Mouse (Mus musculus): ENCODE results near the gene Tigd3. TPM values are rescaled to one million over a fixed set of nuclear protein-coding genes. Genes with fewer than 3 reads are reported as not detected.
A peak's percentile ranks its signal among the peaks of the same experiment; 100 is the strongest.

Gene Tigd3
- polyA plus RNA-seq, 1 experiment, result 1.1 TPM

DNA sequence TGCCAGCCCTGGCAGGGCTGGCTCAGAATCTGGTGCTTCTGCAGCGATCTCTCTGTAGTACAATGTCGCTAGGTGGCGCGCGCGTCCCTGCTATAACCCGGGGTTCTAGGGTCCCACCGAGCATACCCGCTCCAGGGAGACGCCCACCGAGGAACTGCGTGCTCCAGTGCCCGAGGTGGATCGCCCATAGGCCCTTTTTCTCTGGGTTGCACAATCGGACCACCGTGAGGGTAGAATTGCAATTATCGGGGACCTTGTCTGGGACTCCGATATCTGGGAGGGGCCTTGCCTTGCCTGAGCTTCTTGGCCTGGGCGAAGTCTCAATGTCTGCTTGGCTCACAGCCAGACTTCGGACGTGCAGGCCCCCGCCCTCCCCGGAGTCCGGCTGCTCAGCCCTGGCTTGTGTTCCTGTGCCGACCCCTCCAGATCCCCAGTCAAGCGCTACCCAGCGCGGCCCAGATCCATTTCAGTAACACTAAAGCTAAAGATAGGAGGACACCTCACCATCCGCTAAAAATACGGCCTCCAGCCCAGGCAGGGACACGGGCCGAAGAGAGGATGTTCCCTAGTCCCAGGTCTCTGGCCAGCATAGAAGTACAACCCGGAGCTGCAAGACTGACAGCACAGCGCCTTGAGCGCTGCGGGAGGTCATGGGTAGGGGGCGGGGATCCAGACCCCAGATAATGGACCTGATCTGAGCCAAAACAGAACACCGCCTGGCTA, 30.2 kb upstream of the Tigd3 start:
- DNase-seq (ENCODE audit: low read depth, low spot score), result no peak
- WGBS, result under 1% methylated on average over 38 of the region's 38 CpGs

DNA sequence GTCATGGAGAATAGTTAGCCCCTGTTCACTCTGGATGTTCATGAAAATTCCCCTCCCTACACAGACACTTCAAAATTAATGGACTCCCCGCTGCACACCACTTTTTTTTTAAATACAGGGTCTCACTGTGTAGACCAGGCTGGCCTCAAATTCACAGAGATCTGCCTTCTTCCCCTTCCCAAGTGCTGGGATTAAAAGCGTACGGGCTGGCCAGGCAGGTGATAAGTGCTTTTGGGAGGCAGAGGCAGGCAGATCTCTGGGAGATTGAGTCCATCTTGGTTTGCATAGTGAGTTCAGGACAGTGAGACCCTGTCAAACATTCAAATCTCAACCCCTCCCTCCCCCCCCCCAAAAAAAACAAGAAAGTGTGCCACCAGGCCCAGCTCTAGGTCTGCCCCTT, 29.0 kb upstream of the Tigd3 start:
- DNase-seq (ENCODE audit: low read depth, low spot score), result no peak
- WGBS, result 95% methylated on average over 3 of the region's 3 CpGs

DNA sequence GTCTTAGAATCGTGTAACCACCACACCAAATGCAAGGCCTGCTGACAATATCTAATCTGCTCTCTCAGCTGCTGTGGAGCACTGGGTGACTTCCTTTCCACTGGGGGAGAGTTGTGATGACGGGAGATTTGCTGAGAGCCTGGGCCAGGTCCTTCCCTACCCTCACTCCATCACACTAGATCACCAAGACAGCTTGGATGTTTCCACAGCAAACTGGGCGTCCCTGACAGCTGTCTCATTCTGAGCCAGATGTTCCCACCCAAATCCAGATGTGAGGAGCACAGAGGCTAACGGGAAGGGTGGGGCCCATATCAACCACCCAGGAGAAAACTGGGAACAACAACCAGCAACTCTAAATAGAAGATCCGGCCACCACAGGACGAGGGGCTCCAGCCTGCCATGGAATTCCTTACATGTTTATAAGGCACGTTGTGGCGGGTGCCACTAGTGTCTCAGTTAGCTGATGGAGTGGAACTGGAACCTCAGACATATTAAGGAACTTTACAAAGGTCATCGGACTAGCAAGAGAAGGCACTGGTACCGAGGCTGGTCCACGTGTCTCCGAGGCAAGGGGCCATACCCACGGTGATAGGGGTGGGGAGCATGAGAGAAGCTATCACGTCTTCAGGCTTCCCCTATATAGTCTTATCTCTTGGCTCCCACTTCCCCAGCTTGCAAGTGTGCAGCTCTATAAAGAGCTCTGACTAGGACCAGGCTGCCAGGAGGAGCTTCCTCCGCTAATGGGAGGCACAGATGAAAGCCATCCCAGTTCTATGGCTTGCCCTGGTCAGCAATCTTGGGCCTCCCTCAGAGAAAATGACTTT, 28.4 kb upstream of the Tigd3 start:
- no peak for DNase-seq (ENCODE audit: low read depth, low spot score)
- 67% methylated on average over 15 of the region's 15 CpGs for WGBS

DNA sequence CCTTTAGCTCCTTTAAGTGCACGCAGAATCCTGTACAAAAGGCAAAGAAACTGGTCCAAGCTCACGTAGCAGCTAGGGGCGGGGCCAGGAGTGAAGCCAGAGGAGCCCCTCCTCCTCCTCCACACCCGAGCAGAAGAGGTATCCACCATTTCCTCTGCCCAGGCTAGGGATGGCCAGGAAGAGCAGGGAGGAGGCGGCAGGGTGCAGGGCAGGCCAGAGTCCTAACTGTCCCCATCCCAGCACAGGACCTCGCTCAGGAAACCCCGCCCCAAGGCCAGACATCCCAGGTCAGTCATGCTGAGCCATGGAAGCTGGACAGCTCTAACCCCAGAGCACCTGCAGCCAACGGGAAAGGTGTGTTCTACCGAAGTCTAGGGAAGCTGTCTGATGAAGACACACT, 27.8 kb upstream of the Tigd3 start:
- no peak for DNase-seq (ENCODE audit: low read depth, low spot score)
- WGBS, result 22% methylated on average over 9 of the region's 9 CpGs

DNA sequence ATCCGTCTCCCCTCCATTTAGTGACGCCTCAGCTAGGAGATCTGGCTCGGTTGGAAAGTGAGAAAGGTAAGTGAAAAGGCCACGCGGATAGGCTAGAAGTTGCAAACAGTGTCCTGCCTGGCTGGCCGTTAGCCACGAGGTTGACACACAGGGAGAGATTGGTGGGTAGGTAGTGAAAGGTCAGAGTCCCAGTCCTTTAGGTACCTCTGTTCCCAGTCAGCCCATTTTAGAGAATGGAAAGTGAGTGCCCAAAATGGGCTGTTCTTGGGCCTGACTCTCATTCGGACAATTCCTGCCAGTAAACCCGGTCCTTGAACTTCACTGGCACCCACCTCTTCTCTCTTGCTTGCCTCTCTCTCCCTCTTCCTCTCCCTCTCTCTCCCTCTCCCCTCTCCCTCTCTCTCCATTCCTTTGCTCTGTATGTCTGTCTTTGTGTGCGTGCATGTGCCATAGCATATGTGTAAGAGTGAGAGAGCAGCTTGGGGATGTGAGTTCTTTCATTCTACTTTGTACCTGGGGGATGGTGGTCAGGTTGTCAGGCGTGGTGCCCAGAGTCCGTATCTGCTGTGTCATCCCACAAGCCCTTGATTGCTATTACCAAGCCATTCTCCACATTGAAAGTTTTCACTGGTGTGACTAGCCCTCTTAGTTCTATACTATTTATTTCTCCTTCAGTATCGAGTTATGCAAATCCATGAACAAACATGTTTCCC, 19.2 kb upstream of the Tigd3 start, which contains the start of gene Dpf2:
TSS of gene Dpf2 (minus strand) at position 4 of the 713 bp plus-strand sequence.
- WGBS, result 8% methylated on average over 13 of the region's 13 CpGs
- no peak for DNase-seq (ENCODE audit: low read depth, low spot score)

DNA sequence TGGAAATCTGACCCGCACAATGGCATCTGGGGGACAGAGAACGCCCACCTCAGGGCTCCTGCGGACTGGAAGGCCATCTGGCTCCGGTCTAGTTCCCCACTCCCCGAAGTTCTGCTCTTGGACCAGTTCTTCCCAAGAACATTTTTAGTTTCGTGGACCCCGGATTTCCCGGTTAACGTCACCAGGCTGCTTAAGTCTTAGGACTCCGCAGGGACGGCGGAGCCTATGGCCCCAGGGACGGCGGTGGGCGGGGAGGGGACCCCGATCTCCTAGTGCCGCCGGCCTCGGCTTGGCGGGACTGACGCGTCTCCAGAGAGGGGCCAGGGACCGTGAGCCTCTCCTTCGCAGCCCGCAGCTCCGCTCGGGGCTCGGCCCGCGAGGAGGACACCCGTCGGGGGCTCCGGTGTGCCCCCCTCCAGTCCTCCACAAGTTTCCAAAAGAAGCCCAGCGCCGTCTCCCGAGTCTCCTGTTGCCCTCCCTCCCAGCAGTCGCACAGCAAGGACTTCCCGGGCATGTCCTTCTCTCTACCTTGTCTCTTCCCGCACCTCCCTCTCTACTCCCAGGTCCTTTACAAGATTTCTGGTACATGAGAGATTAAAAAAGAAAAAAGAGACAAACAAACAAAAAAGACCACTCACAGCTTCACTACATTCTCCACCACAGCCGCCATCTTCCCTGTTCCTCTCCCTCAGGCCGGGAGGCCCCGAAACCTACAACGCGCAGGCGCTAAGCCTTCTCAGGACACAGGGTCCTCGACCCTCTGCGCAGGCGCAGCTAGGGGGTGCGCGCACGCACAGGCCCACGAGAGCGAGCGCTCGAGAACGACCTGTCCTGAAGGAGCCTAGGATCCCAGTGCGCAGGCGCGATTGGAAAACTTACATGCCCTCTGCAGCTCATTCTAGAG, 18.4 kb upstream of the Tigd3 start:
- DNase-seq (ENCODE audit: low read depth, low spot score), result peak; percentile 99
- under 1% methylated on average over 59 of the region's 59 CpGs for WGBS

DNA sequence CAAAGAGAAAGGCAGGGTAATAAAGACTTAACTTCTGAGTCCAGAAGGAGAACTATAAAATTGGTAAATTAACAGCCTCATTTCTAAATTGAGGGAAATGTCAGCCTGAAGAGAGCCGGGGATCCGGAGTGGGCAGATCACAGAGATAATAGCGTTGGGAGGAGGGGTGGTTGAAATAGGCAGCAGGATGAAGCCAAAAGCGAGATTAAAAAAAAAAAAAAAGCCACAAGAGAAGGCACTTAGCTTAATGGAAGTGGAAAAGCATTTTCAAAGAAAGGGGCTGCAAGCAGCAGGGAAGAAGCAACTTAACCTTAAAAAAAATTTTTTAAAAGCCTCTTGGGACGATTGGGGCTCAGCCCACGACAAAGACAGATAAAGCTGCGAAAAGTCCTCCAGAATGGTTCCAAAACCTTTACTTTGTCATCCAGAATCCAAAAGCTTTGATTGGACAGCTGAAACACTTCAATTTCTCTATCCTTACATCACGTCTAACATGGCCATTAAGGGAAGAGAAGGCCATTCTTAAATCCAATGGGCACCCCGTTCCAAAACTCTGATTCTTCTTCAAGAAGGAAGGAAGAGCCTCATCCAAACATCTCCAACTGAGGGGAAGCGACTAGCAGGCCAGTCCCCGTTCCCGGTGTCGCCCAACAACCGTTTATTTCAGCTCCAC, 17.6 kb upstream of the Tigd3 start:
- no peak for DNase-seq (ENCODE audit: low read depth, low spot score)
- 2% methylated on average over 14 of the region's 14 CpGs for WGBS

DNA sequence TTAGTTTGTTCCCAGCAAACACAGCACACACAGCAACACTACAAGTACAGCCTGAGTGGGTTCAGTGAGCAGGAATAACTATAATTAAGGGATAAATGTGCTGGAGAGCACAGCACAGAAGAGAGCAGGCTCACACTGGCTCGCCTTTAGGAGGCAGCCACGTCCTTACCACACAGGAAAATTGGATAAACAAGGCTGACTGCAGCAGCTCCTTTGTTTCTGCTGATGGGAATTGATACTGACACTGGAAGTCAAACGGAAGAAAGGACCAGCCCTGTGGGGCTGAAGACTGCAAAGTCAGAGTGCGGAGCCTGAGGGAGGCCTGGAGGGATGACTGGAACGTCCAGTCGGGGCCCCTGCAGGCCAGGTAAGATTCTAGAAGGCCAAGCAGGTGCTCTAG, 16.3 kb upstream of the Tigd3 start:
- DNase-seq (ENCODE audit: low read depth, low spot score), result no peak
- 47% methylated on average over 6 of the region's 6 CpGs for whole genome bisulfite sequencing

DNA sequence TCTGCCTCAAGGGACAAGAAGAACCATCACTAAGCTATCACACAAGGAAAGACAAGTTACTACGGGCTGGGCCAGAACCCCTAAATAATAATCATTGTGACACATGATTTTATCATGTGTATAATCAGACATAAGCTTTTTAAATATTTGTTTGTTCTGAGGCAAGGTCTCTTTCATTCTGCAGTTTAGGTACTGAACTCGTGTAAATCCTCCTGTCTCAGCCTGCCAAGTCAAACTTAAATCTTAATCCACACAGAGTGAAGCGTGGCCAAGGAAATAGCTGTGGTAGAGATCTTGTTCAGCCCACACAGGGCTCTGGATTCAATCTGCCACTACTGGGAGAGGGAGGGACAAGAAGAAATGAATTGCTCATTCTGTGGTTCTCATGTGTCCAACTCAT, 13.3 kb upstream of the Tigd3 start:
- DNase-seq (ENCODE audit: low read depth, low spot score), result no peak
- 50% methylated on average over 3 of the region's 3 CpGs for WGBS

DNA sequence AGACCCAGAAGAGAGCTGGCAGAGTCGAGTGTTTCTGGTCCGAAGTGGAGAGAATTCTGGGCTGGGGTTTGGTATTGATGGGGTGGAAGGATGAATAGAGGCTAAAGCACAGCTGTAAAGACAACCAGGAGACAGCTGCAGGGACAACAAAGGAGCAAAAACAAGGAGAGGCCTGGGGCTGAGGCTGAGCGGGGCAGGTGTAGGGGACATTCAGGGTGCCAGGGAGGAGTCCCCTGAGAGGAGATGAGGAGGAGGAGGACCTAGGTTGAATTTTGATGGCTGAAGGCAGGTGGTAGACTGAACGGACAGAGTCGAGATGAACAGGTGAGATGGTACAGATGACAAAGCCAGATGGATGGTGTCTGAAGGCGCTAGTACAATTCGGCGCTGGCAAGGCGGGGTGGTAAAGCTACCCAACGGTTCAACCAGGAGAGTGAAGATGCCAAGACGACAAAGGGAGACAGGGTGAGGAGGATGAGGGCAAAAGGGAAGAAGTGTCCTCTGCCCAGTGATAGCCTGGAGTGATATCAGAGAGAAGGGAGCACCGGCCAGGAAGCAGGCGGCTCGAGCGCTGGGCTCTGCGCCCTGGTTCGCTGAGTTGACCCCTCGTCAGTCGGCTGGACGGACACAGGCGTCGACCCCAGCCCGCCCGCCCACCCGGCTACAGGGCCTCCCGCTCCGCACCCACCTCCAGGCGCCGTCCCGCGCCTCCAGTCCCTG, 507 bp downstream of the Tigd3 start:
- WGBS, result 9% methylated on average over 31 of the region's 31 CpGs
- DNase-seq (ENCODE audit: low read depth, low spot score), result no peak

DNA sequence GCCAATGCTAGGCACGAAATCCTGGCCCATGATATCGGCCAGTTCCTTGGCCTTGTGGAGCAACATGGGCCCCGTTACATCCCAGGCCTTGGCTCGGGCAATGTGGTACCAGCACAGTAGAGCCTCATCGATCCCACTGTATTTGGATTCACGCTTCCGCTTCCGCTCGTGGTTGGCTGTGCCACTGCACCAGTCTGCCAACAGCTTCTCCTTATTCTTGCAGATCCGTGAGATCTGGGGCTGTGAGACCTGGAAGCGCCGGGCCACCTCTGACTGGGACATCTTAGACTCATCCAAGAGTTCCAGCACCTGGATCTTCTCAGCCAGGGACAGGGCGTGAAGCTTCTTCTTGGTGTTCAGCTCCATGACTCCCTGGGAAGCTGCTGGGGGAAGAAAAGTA, 1.2 kb downstream of the Tigd3 start:
- WGBS, result 95% methylated on average over 13 of the region's 13 CpGs
- no peak for DNase-seq (ENCODE audit: low read depth, low spot score)

DNA sequence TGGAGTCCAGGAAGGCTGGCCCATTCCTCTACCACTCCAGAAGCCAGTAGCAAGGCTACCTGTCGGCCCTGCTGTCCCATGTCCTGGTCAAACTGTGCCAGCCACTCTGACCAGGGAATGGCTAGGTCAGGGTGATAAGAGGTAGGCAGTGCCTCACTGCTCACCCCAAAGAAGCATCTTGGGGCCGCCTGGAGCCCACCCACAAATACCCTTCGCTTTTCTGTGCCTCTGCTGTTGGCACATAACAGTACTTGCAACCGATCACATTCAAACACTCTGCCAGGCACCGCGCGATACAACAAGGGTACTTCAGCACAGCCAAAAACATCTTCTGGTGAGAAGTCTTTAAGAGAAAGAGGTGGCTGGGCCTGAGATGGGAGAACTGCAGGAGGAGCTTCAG, 1.7 kb downstream of the Tigd3 start:
- 92% methylated on average over 7 of the region's 7 CpGs for WGBS
- DNase-seq (ENCODE audit: low read depth, low spot score), result no peak

DNA sequence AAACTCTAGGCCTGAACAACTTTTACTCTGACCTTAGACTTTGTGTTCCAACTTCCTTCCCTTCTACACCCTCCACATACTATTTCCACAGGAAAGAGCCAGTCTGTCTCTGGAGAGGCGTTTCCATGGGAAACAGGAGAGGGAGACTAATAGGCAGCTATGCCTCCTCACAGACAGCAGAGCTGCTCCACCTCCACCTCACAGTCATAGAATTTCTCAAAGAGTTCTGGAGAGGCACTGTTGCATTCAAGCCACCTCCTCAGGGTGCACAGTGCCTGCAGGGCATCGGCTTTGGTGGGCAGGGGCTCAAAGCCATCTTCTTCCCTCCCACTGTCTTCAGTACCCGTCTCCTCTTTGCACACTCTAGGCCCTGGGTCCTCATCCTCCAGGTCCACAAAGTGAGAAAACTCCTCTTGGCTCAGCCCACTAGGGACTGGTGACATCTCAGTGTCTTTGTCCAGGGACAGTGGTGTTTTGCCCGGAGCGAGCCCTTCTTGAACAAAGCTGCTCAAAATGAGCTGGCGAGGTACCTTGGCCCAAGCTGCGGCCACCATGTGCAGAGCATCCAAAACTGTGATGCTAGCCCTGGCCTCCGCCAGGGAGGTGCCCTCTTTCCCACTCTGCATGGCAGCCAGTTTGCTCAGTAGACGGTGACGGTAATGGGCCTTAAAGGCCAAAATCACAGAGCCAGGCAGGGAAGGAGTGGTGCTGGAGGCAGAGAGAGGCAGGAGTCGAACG, 2.3 kb downstream of the Tigd3 start:
- no peak for DNase-seq (ENCODE audit: low read depth, low spot score)
- 91% methylated on average over 12 of the region's 12 CpGs for WGBS

DNA sequence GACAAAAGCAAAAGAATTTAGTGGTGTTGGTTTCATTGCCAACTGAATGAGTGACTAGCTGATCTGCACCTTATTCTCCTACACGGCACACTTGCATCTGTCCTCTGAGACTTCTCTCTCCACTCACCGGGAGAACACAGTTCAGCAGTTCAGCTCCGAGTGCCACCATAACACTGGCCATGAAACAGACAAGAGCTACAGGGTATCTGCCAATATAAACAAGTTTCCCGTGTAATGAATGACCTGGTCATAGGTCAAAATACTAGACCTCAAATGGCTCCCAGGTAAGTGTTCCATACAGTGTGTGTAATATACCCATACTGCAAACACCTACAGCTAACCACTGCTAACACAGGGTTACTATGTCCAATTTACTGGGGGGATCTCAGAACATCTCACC, 4.7 kb downstream of the Tigd3 start:
- WGBS, result 27% methylated on average over 4 of the region's 4 CpGs
- DNase-seq (ENCODE audit: low read depth, low spot score), result no peak

DNA sequence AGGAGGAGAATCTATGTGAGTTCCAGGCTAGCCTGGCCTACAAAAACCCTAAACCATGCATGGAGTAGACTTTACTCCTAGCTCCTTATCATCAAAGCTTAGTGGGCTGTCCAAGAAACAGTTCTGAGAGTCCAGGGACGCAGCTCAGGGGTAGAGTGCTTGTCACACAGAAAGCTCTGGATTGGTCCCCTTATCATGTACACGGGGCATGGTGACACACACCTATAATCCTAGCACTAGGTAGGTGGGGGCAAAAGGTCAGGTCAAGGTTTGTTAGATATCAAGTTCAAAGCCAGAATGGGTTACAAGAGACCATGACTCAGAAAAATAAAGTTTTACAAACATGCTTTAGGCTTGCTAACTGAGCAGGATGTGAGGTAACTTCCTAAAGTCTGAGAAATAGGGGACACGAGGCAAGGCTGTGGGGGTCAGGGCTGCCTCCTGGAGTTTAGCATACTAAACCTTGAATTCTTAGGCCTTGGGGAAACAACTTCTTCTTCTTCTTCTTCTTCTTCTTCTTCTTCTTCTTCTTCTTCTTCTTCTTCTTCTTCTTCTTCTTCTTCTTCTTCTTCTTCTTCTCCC, 6.6 kb downstream of the Tigd3 start:
- WGBS, result 67% methylated on average over 3 of the region's 3 CpGs
- no peak for DNase-seq (ENCODE audit: low read depth, low spot score)

DNA sequence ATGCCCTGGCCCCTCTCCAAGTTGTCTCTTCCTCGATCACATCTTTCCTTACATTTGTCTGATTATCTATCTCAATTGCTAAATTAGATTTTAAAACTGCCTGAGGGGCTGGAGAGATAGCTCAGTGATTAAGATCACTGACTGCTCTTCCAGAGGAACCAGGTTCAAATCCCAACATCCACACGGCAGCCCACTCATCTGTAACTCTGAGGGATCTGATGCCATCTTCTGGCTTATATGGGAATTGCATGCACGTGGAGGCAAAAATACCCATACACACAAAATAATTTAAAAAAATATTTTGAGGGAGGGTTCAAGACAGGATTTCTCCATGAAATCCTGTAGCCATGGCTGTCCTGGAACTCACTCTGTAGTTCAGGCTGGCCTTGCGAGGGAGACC, 8.1 kb downstream of the Tigd3 start:
- 66% methylated on average over 4 of the region's 4 CpGs for WGBS
- no peak for DNase-seq (ENCODE audit: low read depth, low spot score)

DNA sequence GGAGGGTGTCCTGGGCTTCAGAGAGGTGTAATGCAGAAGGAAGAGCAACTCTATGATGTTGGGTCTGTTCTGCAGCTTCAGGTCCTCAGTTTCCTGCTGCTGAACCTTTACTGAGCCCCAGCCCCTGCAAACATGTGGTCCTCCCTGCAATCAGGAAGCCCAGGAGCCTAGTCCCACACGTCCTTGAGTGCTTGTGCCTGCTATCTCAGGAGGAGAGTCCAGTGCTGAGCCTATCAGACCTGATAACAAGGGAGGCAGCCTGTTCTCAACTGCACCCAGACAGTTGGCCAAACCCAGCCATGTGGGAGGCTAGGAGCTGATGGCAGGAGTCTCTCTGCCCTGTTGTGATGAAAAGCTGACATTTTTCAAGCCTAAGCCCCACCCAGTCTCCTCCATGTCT, 10.0 kb downstream of the Tigd3 start:
- DNase-seq (ENCODE audit: low read depth, low spot score), result no peak
- 61% methylated on average over 1 of the region's 1 CpGs for WGBS

Measured in large intestine, adult 2 months (tissue).